Mouse (Mus musculus) neutrophil, adult 5-6 weeks (primary cell): ENCODE results near the gene Noct. TPM values are rescaled to one million over a fixed set of nuclear protein-coding genes. Genes with fewer than 3 reads are reported as not detected.
"Not testable (repeated sequence)": the region's sequence is repeated elsewhere in the genome, so short reads cannot be mapped to it uniquely, and the experiment has no call there.

Experiments used
- ATAC-seq: fragments of 151-379, 151-347 bp; 2 replicates; pipeline ENCODE4 v1.8.0; 2017; ENCODE audit warnings: mild to moderate bottlenecking, moderate TSS enrichment; ENCODE audit not compliant: insufficient number of reproducible peaks, poor library complexity, low FRiP score, severe bottlenecking; ENCODE audit errors: extremely low read depth
- total RNA-seq: library from RNA; stranded (forward); fragments of 200-1000 nt; gene quantifications from 2 replicates; pipeline ENCODE4 v1.2.3, GENCODE M21; 2017

The Noct gene
- total RNA-seq, 1 experiment from 2014 or later = 4.0 TPM

DNA sequence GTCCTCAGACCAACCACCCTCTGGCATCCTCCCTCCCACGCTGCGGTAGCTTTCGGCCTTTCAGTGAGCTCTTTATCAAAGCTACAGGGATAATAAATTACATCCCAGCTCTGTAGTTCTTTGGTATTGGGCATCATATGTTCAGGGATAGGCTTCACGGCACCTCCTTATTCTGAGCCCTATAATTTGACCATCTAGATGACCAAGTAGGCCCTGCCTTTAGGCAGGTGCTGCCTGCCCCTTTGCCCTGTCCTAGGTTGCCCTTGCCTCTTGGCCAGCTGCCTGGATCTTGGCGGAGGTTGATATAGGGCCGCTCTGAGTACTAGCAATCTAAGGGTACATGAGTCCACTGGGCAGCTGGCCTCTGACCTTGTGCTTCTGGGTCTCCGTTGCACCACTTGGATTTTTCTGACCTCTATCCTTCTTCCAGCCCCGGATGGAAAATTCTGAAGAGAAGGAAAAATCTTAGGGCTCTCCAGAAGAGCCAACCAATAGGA is 21.7 kb upstream of the Noct start:
- no peak for ATAC-seq

DNA sequence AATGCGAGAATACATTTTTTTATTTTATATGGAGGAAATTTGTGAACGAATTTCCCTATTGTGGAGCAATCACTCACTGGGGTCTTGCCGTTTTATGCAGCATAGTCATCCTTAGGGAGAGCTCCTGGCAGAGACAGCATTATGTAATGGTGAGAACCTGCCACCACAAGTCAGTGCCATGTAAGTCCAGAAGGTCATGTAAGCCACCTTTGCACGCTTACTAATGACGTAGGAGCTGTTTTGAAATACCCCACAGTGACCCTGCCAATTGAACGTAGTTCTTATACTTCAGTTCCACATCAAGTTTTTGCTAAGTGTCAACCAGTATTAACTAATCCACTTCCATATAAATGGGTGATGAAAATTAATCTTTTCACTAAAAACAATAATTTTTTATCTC is 20.3 kb upstream of the Noct start:
- ATAC-seq = no peak

DNA sequence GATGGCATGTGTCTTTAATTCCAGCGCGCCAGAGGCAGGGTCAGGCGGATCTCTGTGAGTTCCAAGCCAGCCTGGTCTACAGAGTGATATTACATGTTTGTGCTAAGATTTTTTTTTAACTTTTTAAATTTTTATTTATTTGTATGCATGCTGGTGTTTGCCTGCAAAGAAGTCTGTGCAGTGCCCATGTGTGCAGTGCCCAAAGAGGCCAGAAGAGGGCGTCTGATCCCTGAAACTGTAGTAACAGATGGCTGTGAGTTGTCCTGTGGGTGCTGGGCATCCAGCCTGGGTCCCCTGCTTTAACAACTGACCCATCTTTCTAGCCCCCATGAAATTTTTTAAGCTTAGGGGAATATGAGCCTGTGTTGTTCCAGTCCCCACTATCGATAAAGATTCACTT is 19.8 kb upstream of the Noct start:
- no peak for ATAC-seq

DNA sequence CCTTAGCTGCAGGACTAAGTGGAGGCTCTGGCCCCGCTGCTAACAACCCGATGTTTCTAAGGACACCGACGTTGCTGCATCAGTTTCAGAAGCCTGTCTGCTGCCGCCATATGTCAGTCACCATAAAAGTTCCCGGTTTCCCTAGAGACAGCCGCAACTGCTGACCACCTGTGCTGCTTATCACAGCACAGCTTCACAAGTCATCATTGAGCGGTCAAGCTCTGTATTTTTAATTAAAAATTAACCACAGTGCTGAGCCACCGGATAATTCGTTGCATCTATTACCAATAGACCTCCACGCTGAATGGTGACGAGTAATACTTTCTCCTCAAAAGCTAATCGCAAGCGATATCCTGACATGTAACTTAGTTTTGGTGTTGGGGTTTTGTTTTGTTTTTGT is 19.4 kb upstream of the Noct start:
- ATAC-seq = no peak

DNA sequence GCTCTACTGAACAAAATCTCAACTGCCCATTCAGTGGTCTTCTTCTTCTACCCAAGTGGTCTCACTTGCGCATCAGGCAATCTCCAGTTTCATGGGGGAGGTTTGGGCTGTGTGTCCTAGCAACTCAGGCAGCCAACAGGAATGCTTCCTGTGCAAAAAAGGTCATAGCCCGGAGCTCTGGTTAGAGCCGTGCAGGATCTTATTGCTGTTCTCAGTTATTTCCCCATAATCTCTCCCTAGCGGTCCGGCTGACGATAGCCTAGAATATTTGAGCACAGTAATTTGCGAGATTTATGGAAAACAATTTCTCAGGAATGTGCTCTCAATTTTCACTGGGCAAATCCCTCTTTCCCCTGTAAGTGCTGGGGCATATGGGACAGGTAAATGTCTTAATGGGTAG is 17.7 kb upstream of the Noct start:
- no peak for ATAC-seq

DNA sequence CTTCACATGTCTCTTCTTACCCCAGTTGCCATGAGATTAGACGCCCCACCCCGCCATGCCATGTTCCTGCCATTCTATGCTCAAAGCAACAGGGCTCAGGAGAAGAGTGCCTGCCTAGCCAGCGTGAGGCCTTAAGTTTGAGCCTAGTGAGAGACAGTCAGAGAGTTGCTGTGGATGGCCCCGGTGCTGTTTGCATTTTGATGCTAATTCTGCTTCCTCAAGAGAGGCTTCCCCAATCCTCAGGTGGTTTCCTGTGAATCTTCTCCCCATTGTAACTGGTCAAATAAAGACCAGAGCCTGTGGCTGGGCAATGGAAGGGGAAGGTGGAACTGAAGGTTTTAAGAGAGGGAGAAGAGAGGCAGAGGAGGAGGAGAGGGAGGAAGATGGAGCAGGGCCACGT is 15.6 kb upstream of the Noct start:
- no peak for ATAC-seq

DNA sequence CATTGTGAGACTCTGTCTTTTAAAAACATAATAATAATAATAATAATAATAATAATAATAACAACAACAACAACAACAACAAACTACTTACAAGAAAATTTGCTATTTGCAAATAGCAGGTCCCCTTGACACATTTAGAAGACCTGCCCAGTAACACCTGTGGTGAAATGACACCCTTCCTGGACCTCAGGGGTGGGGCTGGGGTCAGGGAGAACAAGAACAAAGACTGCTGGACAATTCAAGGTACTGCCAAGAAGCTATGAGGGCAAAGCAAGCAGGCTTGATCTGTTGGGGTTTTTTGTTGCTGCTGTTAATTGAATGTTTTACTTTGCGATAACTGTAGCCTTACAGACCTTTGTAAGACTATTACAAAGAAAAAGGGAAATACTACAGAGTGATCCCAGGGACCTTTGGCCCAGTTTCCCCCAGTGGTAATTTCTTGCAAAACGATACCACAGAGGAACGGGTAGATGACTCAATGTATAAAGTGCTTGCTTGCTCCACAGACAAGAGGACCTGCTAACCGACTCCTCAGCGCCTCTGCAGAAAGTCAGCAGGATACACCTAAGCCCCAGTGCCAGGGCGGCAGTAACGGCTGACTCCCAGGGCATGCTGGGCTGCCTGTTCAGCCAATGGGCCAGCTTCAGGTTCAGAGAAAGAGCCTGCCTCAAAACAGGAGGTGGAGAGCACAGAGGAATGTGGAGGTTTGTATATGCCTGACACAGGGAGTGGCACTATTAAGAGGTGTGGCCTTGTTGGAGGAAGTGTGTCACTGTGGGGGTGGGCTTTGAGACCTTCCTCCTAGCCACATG is 14.5 kb upstream of the Noct start:
- peak; percentile 77 for ATAC-seq

DNA sequence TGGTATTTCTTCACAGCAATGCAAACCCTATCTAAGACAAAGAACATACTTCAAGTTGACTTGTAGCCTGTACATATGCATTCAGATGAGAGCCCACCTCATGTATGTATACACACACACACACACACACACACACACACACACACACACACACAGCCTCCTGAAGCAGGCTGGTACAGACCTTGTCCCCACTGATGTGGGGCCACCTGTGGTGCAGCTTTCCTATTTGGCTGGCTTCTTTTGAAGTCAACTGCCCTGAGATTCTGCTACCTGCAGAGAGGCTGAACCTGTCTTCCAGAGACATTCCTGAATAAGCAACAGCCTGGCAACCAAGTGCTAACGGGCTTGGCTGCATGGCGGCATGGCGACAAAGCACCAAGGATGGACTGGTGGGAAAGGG is 13.8 kb upstream of the Noct start:
- ATAC-seq = no peak

DNA sequence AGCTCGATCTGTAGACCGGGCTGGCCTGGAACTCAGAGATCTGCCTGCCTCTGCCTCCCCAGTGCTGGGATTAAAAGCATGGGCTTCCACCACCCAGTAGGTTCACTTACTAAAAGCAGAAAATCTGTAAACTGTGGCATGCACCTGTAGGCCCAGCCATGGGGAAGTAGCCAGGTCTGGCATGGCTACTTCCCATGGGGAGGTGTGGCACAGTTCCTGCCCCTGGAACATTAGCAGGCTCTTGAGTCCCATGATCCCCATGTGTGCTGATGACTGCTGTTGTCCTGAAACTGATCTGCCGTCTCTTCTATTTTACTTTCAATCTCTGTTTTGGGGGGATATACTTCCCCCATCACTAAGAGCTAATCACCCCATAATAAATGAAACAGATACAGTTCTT is 11.1 kb upstream of the Noct start:
- ATAC-seq = no peak

DNA sequence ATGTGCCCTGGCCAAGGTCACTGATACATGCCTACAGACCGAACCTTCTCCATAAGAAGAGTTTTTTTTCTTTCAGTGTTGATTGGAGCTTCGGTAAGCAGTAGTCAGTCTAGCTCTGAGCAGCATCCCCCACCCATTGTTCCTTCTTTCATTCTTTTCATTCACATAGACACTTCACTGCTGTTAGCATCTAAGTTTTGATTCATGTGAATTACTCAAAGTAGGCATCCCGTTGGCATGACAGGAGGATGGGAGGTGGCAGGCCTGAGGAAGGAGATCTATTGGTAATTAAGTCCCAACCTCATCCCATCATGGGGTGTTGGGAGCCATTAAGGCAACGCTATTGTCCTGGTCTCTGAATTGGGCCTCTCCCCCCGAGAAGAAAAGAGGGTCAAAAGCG is 8.6 kb upstream of the Noct start:
- ATAC-seq = no peak

DNA sequence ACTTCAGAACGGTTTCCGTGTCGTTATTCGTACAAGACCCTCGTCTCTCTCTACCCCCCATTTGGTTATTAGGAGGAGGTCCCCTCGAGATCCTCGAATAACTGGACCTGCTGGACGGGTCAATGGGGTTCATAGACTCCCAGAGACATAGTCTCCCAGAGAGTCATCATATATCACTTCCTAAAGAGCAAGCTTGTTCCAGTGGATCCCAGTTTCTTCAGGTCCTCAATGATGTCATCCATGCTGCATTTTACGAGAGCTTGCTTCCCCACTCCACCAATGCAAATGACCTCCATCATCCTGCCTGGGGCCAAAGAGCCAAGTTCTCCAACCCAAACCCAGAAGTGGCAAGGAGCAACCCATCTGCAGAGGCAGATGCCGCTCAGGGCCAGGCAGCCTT is 7.9 kb upstream of the Noct start:
- not testable (repeated sequence) for ATAC-seq

DNA sequence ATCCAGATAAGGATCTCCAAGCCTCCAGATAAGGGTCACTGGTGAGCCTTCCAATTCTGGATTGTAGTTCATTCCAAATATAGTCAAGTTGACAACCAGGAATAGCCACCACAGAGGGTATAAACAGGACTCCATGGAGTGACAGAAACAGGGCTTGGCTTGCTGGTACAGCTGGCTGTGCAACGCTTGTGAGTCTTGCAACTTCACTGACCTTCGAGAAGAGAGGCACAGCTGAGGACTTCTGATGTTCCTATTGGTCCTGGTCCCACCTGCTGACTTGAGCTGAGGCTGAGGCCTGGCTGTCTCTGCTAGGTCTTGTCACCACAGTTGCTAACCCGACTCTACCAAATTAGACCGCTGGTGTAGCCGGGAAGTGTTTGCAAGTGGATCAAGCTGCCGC is 5.9 kb upstream of the Noct start:
- not testable (repeated sequence) for ATAC-seq

DNA sequence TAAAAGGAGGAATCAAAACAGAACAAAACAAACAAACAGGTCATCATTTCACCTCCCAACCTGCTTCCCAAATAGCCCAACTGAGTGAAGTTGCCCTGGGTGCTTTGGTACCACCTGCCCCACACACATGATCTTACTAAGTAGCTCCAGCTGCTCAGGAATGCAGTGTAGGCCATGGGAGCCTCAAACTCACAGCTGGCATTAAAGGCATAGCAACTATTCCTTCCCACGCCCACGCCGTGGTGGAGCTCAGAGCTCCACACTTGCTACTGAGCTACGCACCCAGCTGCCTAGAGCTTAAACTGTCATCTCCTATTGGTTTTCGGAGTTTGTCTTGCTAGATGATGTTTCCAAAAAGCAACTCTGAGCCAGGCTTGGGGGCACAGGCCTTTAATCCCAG is 5.0 kb upstream of the Noct start:
- no peak for ATAC-seq

DNA sequence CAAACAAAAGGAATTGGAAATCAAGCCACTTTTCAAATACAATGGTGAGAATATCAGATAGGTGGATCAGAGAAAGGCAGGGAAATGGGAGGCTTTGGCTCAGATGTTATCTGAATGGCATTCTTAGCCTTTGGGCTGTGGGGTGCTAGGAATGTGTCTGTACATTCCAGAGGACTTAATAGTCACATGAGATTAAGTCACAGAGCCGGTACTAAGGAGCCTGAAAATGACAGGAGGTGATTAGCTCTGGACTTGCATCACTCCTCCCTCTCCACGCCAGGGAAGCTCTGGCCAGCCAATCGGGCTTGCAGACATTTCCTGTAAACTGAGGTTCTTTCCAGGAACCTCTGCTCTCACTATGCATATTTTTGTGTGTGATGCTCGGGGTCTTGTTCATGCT is 3.4 kb upstream of the Noct start:
- ATAC-seq = no peak

DNA sequence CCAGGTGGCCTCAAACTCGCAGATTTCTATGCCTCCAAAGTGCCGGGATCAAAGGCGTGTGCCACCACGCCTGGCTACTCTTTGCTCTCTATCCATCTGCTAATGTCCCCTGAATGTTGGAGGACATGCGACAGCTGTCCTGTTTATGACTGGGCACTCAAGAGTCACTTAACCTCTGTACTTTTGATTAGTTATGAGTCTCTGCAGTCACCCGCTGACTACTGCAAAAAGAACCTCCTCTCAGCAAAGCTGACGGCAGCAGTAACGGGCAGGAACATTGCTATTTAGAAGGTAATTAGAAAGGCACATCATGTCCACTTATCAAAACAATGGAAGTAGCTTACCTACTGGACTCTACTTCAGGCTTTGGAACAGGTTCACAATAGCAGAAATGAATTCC is 2.4 kb upstream of the Noct start:
- ATAC-seq = no peak

DNA sequence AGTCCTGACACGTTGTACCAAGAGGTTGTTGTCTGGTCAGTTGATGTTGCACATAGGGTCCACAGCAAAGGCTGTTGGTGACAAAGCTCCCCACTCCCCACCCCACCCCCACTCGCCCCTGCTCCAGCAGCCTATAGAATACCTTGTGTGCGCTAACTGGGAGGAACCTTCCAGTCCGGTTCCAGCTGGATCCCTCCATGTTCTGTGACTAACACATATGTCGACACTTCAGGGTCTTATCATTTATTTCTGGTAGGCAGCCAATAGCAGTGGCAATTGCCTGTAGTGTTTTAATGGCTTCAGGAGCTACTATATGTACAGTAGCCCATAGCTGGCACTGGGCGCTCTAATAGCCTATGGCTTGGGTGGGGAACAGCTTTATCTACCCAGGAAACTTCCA is 1.9 kb upstream of the Noct start:
- no peak for ATAC-seq

DNA sequence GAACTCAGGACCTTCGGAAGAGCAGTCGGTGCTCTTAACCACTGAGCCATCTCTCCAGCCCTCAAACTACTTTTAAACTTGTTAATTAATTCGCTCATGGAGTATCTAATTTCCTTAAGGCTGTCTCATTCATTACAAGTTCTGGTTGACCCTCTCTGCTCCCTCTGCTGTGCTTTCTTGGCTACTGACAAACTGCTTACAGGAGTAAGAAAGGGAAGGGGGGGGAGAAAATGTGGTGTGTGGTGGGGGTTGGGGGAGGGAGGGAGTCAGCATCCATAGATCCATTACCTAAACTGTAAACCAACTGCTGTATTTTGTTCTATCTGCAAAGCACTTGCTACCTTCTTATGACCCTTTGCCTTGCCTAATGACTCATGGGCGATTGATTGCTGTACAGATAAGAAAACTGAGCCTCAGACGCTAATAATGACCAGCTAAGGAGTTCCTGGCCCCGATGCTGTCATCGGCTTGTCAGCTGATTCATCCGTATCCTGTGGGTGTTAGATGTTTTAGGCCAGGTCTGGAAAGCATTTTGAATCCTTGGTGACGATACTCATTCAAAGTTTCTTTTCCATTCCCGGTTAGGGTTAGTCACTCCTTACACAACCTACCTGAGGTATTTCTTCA is 1.3 kb upstream of the Noct start:
- ATAC-seq = no peak

DNA sequence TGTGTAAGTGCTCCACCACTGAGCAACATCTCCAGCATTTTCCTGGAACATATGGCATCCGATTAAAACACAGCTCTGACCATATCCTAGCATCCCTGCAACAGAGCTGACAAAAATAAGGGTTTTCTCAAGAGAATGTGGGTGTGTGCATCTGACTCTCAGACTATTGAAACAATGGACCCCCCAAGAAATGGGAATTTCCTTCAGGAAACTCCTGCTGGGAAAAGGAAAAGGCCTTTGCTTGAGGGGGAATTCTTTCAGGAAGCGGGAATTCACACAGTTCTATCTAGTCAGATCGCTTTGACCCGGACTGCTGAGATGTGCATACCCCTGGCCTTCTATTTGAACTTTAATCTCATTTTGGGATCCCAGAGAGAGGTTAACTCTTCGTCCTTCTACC is 691 bp upstream of the Noct start:
- ATAC-seq = no peak

DNA sequence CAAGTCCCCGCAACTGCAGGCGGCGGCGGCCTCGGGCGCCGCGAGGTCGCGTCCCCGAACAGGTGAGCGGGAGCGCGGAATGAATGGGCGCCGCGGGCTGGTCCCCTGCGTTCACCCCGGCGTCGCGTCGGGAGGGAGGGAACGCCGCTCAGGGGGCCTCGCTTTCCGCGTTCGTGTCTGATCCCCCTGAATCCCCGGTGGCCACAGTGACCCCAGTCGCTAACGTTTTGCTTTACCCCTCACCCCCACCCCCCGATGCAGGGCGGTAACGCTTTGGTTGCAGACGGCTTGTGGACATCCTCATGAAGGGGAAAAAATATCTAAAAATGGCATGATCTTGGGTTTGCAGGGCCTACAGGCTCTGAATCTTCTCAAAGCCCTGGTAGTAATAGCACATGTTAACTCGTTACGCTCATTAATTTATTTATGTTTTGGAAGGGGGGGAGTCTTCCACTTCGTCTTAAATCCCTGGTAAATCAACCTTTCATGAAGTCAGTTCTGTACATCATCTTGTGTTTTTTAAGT is 1.0 kb downstream of the Noct start:
- ATAC-seq = no peak

DNA sequence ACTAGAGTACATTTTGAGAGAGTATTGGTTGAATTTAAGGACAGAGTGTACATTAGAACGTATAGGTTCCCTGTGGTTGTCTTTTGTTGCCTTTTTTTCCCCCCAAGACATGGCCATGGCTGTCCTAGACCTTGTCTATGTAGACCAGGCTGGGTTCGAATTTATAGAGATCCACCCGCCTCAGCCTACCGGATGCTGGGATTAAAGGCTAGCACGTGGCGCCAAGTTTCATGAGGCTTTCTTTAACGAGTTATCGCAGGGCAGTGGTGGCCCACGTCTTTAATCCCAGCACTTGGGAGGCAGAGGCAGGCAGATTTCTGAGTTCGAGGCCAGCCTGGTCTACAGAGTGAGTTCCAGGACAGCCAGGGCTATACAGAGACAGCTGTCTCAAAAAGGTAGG is 1.7 kb downstream of the Noct start:
- no peak for ATAC-seq
